ENCODE assay signal across 9 mouse cellular contexts in the genomic region with DNA sequence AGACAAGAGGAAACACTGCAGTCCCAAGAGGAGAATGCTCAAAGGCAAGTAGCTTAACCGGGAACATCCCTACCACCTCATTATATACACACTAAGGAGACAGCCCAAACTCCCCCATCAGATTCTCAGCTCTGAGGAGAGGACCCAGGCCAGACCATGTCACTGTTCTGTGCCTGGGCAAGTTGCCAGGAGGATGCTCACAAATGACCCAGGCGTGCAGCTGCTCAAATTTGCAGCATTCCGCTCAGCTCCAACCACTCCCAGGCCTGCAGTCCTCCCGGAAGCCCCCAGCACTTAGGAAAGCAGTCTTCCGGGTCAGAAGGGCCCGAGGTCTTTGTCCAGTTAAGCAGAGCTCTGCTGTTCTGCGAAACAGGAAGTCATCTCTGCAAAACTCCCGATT. TPM values are rescaled to one million over a fixed set of nuclear protein-coding genes. Genes with fewer than 3 reads are reported as not detected.
A peak's percentile ranks its signal among the peaks of the same experiment; 100 is the strongest.
DNase-seq lines count a peak whose midpoint lies in the region; ATAC-seq and TF ChIP-seq lines count a peak whose summit lies in the region.
"Had no signal": no experiment of that assay in that cellular context is flagged by ENCODE, and none has a peak within 500 bp of the region (broad histone marks: within the 10 kb centered on the region; RNA-seq: fewer than 3 reads in every experiment).

No protein-coding gene starts in this region.

- no peak overlapping the region for H3K9ac ChIP-seq in forebrain, embryonic 14.5 days (ENCODE audit: low read length)
- peak overlapping the region; percentile 52 for H3K9ac ChIP-seq in heart, embryonic 13.5 days
- H3K9ac ChIP-seq in stomach, embryonic 16.5 days (ENCODE audit: low read length): no peak overlapping the region

- DNase-seq in forebrain, embryonic 14.5 days (ENCODE audit: low spot score): peak; percentile 31
- DNase-seq in forebrain, embryonic 10.5 days (ENCODE audit: extremely low spot score, low spot score): no peak
- peak; percentile 62 for DNase-seq in ZHBTc4 (ENCODE audit: low read depth, low spot score)
- DNase-seq in kidney, postnatal 25 days: peak; percentile 78 to 83
- no peak for DNase-seq in left cerebral cortex, adult 2 months (ENCODE audit: extremely low spot score in 1 of 2, low spot score in 2 of 2)
- no peak for DNase-seq in layer of hippocampus, adult 9-10 months (ENCODE audit: low spot score)

- no peaks in the 10 kb centered on the region for H3K9me3 ChIP-seq in forebrain, embryonic 14.5 days (replicated peaks; ENCODE audit: control insufficient read depth, low read length)
- H3K9me3 ChIP-seq in forebrain, embryonic 10.5 days: no peaks in the 10 kb centered on the region
- H3K9me3 ChIP-seq in heart, embryonic 13.5 days: no peaks in the 10 kb centered on the region
- H3K9me3 ChIP-seq in stomach, embryonic 16.5 days (replicated peaks; ENCODE audit: control insufficient read depth, low read length): no peaks in the 10 kb centered on the region
- H3K9me3 ChIP-seq: megakaryocyte, embryonic 14.5 days had no signal

- peak; percentile 34; the same call in 1 of the 2 replicates for ATAC-seq in forebrain, embryonic 14.5 days
- ATAC-seq in heart, embryonic 13.5 days (ENCODE audit: extremely low read depth, insufficient number of reproducible peaks, low FRiP score, low TSS enrichment): no peak
- ATAC-seq in stomach, embryonic 16.5 days (ENCODE audit: insufficient read depth, low FRiP score): peak; percentile 63; the same call in 1 of the 2 replicates

- H3K4me2 ChIP-seq in forebrain, embryonic 14.5 days (ENCODE audit: low read length): no peak overlapping the region
- H3K4me2 ChIP-seq in heart, embryonic 13.5 days: no peak overlapping the region
- no peak overlapping the region for H3K4me2 ChIP-seq in stomach, embryonic 16.5 days (ENCODE audit: low read depth, low read length)

- H3K27me3 ChIP-seq in forebrain, embryonic 14.5 days (replicated peaks; ENCODE audit: control insufficient read depth, insufficient read depth, low read length): no peaks in the 10 kb centered on the region
- H3K27me3 ChIP-seq in forebrain, embryonic 10.5 days (ENCODE audit: poor library complexity, severe bottlenecking): no peaks in the 10 kb centered on the region
- H3K27me3 ChIP-seq in heart, embryonic 13.5 days (replicated peaks): no peaks in the 10 kb centered on the region
- no peaks in the 10 kb centered on the region for H3K27me3 ChIP-seq in stomach, embryonic 16.5 days (ENCODE audit: control insufficient read depth, insufficient read depth, low read length)
- H3K27me3 ChIP-seq: megakaryocyte, embryonic 14.5 days had no signal

- no peak overlapping the region for H3K27ac ChIP-seq in forebrain, embryonic 14.5 days (ENCODE audit: low read depth, low read length)
- H3K27ac ChIP-seq in forebrain, embryonic 10.5 days: no peak overlapping the region
- H3K27ac ChIP-seq in heart, embryonic 13.5 days (replicated peaks): peak overlapping the region; percentile 44
- peak overlapping the region; percentile 14; the same call in 1 of the 2 replicates for H3K27ac ChIP-seq in stomach, embryonic 16.5 days (ENCODE audit: low read length)
- H3K27ac ChIP-seq in left cerebral cortex, adult 2 months: no peak overlapping the region

- no peak overlapping the region for H3K4me3 ChIP-seq in forebrain, embryonic 14.5 days (ENCODE audit: low read depth, low read length)
- H3K4me3 ChIP-seq in forebrain, embryonic 10.5 days: no peak overlapping the region
- no peak overlapping the region for H3K4me3 ChIP-seq in heart, embryonic 13.5 days
- no peak overlapping the region for H3K4me3 ChIP-seq in stomach, embryonic 16.5 days (replicated peaks; ENCODE audit: low read length)
- no peak overlapping the region for H3K4me3 ChIP-seq in left cerebral cortex, adult 2 months
- H3K4me3 ChIP-seq: megakaryocyte, embryonic 14.5 days had no signal

- 63% methylated on average over 8 of the region's 8 CpGs for WGBS in forebrain, embryonic 14.5 days
- 74% methylated on average over 8 of the region's 8 CpGs for WGBS in forebrain, embryonic 10.5 days
- 29% methylated on average over 8 of the region's 8 CpGs for WGBS in heart, embryonic 13.5 days
- WGBS in stomach, embryonic 16.5 days: 29% methylated on average over 8 of the region's 8 CpGs

- intact Hi-C loops in left cerebral cortex, adult 2 months (cut with DNase I): no loop called here

- no peaks in the 10 kb centered on the region for H3K36me3 ChIP-seq in forebrain, embryonic 14.5 days (ENCODE audit: control insufficient read depth, insufficient read depth, low read length)
- 0 out of 2 replicates have a peak, but pooled peaks cover under 1% of the 10 kb centered on the region for H3K36me3 ChIP-seq in forebrain, embryonic 10.5 days (replicated peaks)
- no peaks in the 10 kb centered on the region for H3K36me3 ChIP-seq in heart, embryonic 13.5 days
- no peaks in the 10 kb centered on the region for H3K36me3 ChIP-seq in stomach, embryonic 16.5 days (ENCODE audit: control insufficient read depth, insufficient read depth, low read length)

- peaks cover 4% of the 10 kb centered on the region; the same call in 1 of the 2 replicates for H3K4me1 ChIP-seq in forebrain, embryonic 14.5 days (ENCODE audit: control insufficient read depth, insufficient read depth, low read length)
- peaks cover 46% of the 10 kb centered on the region for H3K4me1 ChIP-seq in forebrain, embryonic 10.5 days
- peaks cover 94% of the 10 kb centered on the region for H3K4me1 ChIP-seq in heart, embryonic 13.5 days
- peaks cover 50% of the 10 kb centered on the region for H3K4me1 ChIP-seq in stomach, embryonic 16.5 days (ENCODE audit: control insufficient read depth, insufficient read depth, low read length)

- TF ChIP-seq CTCF in left cerebral cortex, adult 2 months (IDR thresholded peaks at IDR 0.05): no peak

RNA-seq across cellular contexts. Expression of a gene that starts 31.6 kb away (rescaled TPM):
- polyA plus RNA-seq in forebrain, embryonic 14.5 days (2014; fragmentation: Nextera tagmentation; extraction: Ambion mirVana): 20.6 and 20.8 TPM in 2 replicates
- 38.4 and 43.4 TPM in 2 replicates for polyA plus RNA-seq in forebrain, embryonic 10.5 days (2016; fragmentation: Nextera tagmentation; extraction: Ambion mirVana)
- 29.7 and 30.8 TPM in 2 replicates for polyA plus RNA-seq in heart, embryonic 13.5 days (2015; fragmentation: Nextera tagmentation; extraction: Ambion mirVana)
- polyA plus RNA-seq in stomach, embryonic 16.5 days (2015; fragmentation: Nextera tagmentation; extraction: Ambion mirVana): 33.2 and 33.6 TPM in 2 replicates
- 10 to 100 TPM; 67.8 to 74.2 TPM for total RNA-seq in left cerebral cortex, adult 2 months (2021)

Comparison
In these comparisons a context has a peak if more than half of its experiments do, and no peak if none do; other contexts are left out.
1. DNase-seq: peak in forebrain, embryonic 14.5 days (single experiment), ZHBTc4 (single experiment) and kidney, postnatal 25 days (2 of 2); none in forebrain, embryonic 10.5 days (single experiment), left cerebral cortex, adult 2 months (0 of 2) and layer of hippocampus, adult 9-10 months (single experiment).
2. H3K27ac ChIP-seq: peak in heart, embryonic 13.5 days (single experiment) and stomach, embryonic 16.5 days (single experiment); none in forebrain, embryonic 14.5 days (single experiment), forebrain, embryonic 10.5 days (single experiment) and left cerebral cortex, adult 2 months (single experiment).